Mouse (Mus musculus): ENCODE data around the gene Asb3. TPM values are rescaled to one million over a fixed set of nuclear protein-coding genes. Genes with fewer than 3 reads are reported as not detected.
"Not testable (repeated sequence)": the region's sequence is repeated elsewhere in the genome, so short reads cannot be mapped to it uniquely, and the experiment has no call there.

Asb3 gene
- polyA plus RNA-seq, 1 experiment from 2014 or later = 18.9 TPM

DNA sequence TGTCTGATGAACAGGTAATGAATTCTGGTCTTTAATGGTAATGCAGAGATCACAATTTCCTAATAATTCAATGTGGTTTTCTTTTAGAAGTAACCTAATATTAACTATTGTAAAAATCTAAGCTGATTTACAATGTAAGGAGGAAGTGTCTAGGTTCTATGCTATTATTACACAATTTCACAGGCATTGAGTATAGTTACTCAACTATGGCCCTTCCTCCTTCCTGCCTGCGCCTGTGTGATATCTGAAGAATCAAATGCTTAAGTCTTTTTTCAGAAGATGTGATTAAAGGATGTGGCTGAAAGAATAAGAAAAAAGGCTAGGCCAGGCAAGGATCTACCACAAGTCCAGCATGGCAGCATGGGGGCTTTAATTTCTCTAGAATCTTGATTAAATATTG is 249.6 kb downstream of the Asb3 start:
- H3K27me3 ChIP-seq (replicated peaks; ENCODE audit: control insufficient read depth, insufficient read depth, low read length); H3K27ac ChIP-seq (ENCODE audit: low read depth, low read length); H3K4me3 ChIP-seq (ENCODE audit: low read depth, low read length); H3K4me1 ChIP-seq (replicated peaks; ENCODE audit: control insufficient read depth, insufficient read depth, low read length); H3K9me3 ChIP-seq (ENCODE audit: control insufficient read depth, low read length); H3K4me2 ChIP-seq; H3K36me3 ChIP-seq (ENCODE audit: control insufficient read depth, insufficient read depth, low read length); ATAC-seq (replicated peaks; ENCODE audit: low FRiP score); H3K9ac ChIP-seq (ENCODE audit: low read depth, low read length); DNase-seq (ENCODE audit: low spot score): not testable (repeated sequence)
- 90% methylated on average over 1 of the region's 1 CpGs for WGBS

DNA sequence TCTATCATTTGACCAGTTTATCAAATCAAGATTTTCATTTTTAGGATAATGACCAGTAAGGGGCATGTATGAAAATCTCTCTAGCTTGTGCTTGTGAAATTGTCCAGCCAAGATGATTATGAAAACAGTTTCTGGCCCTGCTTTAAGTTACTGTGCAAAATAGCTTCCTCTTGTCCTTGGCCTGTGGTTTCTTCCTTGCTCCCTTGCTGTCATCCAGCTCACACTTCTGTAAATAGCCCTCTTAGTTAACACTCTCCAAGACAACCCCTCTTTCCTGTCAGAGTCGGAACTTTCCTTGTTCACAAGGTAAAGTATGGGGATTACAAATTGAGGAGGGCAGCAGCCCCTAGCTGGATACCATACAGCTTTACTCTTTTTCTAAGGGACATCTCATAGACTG is 253.2 kb downstream of the Asb3 start:
- DNase-seq (ENCODE audit: low spot score); H3K4me1 ChIP-seq (replicated peaks; ENCODE audit: control insufficient read depth, insufficient read depth, low read length); H3K27ac ChIP-seq (ENCODE audit: low read depth, low read length); H3K4me3 ChIP-seq (ENCODE audit: low read depth, low read length); H3K27me3 ChIP-seq (replicated peaks; ENCODE audit: control insufficient read depth, insufficient read depth, low read length); H3K4me2 ChIP-seq; ATAC-seq (replicated peaks; ENCODE audit: low FRiP score); H3K9ac ChIP-seq (ENCODE audit: low read depth, low read length); H3K9me3 ChIP-seq (ENCODE audit: control insufficient read depth, low read length); H3K36me3 ChIP-seq (ENCODE audit: control insufficient read depth, insufficient read depth, low read length): not testable (repeated sequence)
- 37% methylated on average over 1 of the region's 1 CpGs for WGBS

Other genes with a start within 250 kb of the Asb3 start
- 4.7 and 7.2 TPM in 2 replicates for gene Acyp2, start 235.8 kb upstream of the Asb3 start, polyA plus RNA-seq (2014; fragmentation: Nextera tagmentation; extraction: Ambion mirVana)
- 18.9 and 20.6 TPM in 2 replicates for gene Psme4, start 113.7 kb upstream of the Asb3 start, polyA plus RNA-seq (2014; fragmentation: Nextera tagmentation; extraction: Ambion mirVana)
- 0.10 TPM in 1 of 2 replicates, not detected in the other for gene Gpr75, start 58 bp upstream of the Asb3 start, polyA plus RNA-seq (2014; fragmentation: Nextera tagmentation; extraction: Ambion mirVana)
- 8.1 TPM in 2 replicates for gene Erlec1, start 68.9 kb downstream of the Asb3 start, polyA plus RNA-seq (2014; fragmentation: Nextera tagmentation; extraction: Ambion mirVana)
- 27.0 and 30.3 TPM in 2 replicates for gene Chac2, start 100.9 kb downstream of the Asb3 start, polyA plus RNA-seq (2014; fragmentation: Nextera tagmentation; extraction: Ambion mirVana)